In the genomic region with DNA sequence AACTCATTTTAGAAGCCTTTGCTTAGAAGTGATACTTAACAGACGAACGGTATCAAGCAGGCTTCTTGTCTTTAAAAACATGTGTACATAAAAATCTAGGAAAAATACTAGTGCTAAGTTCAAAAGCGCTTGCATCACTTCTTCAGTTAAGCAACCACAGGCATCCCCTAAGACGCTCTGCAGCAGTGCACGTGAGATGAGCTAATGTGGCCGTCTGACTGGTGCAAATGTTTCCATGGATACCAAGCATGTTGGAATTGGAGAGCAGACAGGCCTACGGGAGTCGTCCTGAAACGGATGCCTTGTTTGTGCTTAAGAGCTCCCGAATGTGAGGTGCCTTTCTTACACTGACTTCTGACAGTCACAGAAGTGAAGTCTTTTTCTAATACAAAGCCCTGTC, we compare ENCODE assay signal across 8 mouse cellular contexts. TPM values are rescaled to one million over a fixed set of nuclear protein-coding genes. Genes with fewer than 3 reads are reported as not detected.
DNase-seq lines count a peak whose midpoint lies in the region; ATAC-seq and TF ChIP-seq lines count a peak whose summit lies in the region.

No protein-coding gene starts in this region.

- DNase-seq in kidney, postnatal 14 days, result peak; percentile 22
- no peak for DNase-seq in kidney, postnatal 36 days
- peak; percentile 96 for DNase-seq in brain, embryonic 14.5 days (ENCODE audit: low read depth)
- DNase-seq in gastrocnemius, postnatal 25 days, result peak; percentile 55
- DNase-seq in lung, postnatal 25 days (ENCODE audit: low spot score), result peak; percentile 78
- no peak for DNase-seq in thymus, postnatal 36 days
- no peak for DNase-seq in left cerebral cortex, adult 2 months (ENCODE audit: extremely low spot score in 1 of 2, low spot score in 2 of 2)

- TF ChIP-seq POLR2A in brain, embryonic 14.5 days (IDR thresholded peaks at IDR 0.05; ENCODE audit: borderline replicate concordance, extremely low read depth, insufficient read depth, insufficient read length, poor library complexity, severe bottlenecking), result no peak

- H3K9ac ChIP-seq in stomach, embryonic 16.5 days (ENCODE audit: low read length), result no peak overlapping the region

- peaks cover 3% of the 10 kb centered on the region; the same call in 1 of the 2 replicates for H3K4me1 ChIP-seq in stomach, embryonic 16.5 days (ENCODE audit: control insufficient read depth, insufficient read depth, low read length)

- H3K36me3 ChIP-seq in stomach, embryonic 16.5 days (ENCODE audit: control insufficient read depth, insufficient read depth, low read length), result 0 out of 2 replicates have a peak, but pooled peaks cover 3% of the 10 kb centered on the region

- H3K4me3 ChIP-seq in stomach, embryonic 16.5 days (replicated peaks; ENCODE audit: low read length), result no peak overlapping the region
- H3K4me3 ChIP-seq in left cerebral cortex, adult 2 months, result no peak overlapping the region

- TF ChIP-seq CTCF in brain, embryonic 14.5 days (IDR thresholded peaks at IDR 0.05; ENCODE audit: borderline replicate concordance, extremely low read depth, insufficient read depth, insufficient read length), result no peak
- no peak for TF ChIP-seq CTCF in left cerebral cortex, adult 2 months (IDR thresholded peaks at IDR 0.05)

- peak; percentile 68; the same call in 1 of the 2 replicates for ATAC-seq in stomach, embryonic 16.5 days (ENCODE audit: insufficient read depth, low FRiP score)

- no peaks in the 10 kb centered on the region for H3K27me3 ChIP-seq in stomach, embryonic 16.5 days (ENCODE audit: control insufficient read depth, insufficient read depth, low read length)

- intact Hi-C loops in left cerebral cortex, adult 2 months (cut with DNase I), result no loop called here

- no peak overlapping the region for H3K4me2 ChIP-seq in stomach, embryonic 16.5 days (ENCODE audit: low read depth, low read length)

- no peak overlapping the region for H3K27ac ChIP-seq in stomach, embryonic 16.5 days (ENCODE audit: low read length)
- no peak overlapping the region for H3K27ac ChIP-seq in left cerebral cortex, adult 2 months

- WGBS in stomach, embryonic 16.5 days, result 36% methylated on average over 10 of the region's 10 CpGs

- no peaks in the 10 kb centered on the region for H3K9me3 ChIP-seq in stomach, embryonic 16.5 days (replicated peaks; ENCODE audit: control insufficient read depth, low read length)

RNA-seq across cellular contexts. Expression of a gene that starts 27.9 kb away (rescaled TPM):
- 18.3 and 28.6 TPM in 2 replicates for polyA plus RNA-seq in brain, embryonic 14.5 days (2012; rRNA removed)
- 10 to 100 TPM; 25.5 to 25.7 TPM for total RNA-seq in gastrocnemius, postnatal 25 days (2021)
- 28.2 and 35.6 TPM in 2 replicates for polyA plus RNA-seq in stomach, embryonic 16.5 days (2015; fragmentation: Nextera tagmentation; extraction: Ambion mirVana)
- 10 to 100 TPM; 50.0 to 50.2 TPM for total RNA-seq in left cerebral cortex, adult 2 months (2021)

Comparison
In these comparisons a context has a peak if more than half of its experiments do, and no peak if none do; other contexts are left out.
1. DNase-seq: peak in kidney, postnatal 14 days (single experiment), brain, embryonic 14.5 days (single experiment), gastrocnemius, postnatal 25 days (single experiment) and lung, postnatal 25 days (single experiment); none in kidney, postnatal 36 days (0 of 2), thymus, postnatal 36 days (0 of 2) and left cerebral cortex, adult 2 months (0 of 2).